Comparison of ENCODE assay signal across 24 mouse cellular contexts in the genomic region with DNA sequence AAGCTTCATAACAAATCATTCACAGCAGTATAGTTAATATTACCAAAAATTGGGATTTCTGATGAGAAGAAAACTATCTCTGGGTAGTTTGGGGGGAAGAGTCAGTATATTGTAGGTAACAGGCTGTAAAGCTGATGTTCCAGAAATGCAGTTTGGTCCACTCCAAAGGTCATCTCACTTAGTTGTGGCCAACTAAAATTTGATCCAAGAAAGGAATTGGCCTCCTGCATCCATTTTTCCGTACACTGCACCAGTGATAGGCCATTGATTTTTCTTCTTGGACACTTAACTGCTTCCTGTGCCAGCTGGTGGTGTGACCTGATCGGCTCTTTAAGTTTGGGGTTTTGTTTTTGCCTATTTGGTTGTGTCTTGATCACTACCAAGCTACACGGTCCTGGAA. TPM values are rescaled to one million over a fixed set of nuclear protein-coding genes. Genes with fewer than 3 reads are reported as not detected.
A peak's percentile ranks its signal among the peaks of the same experiment; 100 is the strongest.
DNase-seq lines count a peak whose midpoint lies in the region; ATAC-seq and TF ChIP-seq lines count a peak whose summit lies in the region.
"Had no signal": no experiment of that assay in that cellular context is flagged by ENCODE, and none has a peak within 500 bp of the region (broad histone marks: within the 10 kb centered on the region; RNA-seq: fewer than 3 reads in every experiment).

No protein-coding gene starts in this region.

- peaks cover 57% of the 10 kb centered on the region for H3K4me1 ChIP-seq in erythroblast, embryonic 14.5 days (ENCODE audit: control insufficient read depth)
- H3K4me1 ChIP-seq in intestine, embryonic 15.5 days (replicated peaks) = peaks cover 20% of the 10 kb centered on the region; the same call in 1 of the 2 replicates
- no peaks in the 10 kb centered on the region for H3K4me1 ChIP-seq in intestine, postnatal 0 days (replicated peaks; ENCODE audit: control insufficient read depth, insufficient read depth, low read length)
- peaks cover 13 to 20% of the 10 kb centered on the region in 2 experiments for H3K4me1 ChIP-seq in MEL (ENCODE audit: control insufficient read depth in 1 of 2, insufficient read depth in 2 of 2, low read length in 2 of 2)
- peaks cover 49% of the 10 kb centered on the region for H3K4me1 ChIP-seq in liver, embryonic 13.5 days (replicated peaks)

- TF ChIP-seq CTCF in intestine, postnatal 0 days (IDR thresholded peaks at IDR 0.05; ENCODE audit: low read depth) = no peak
- no peak for TF ChIP-seq CTCF in MEL (IDR thresholded peaks at IDR 0.05 in 2 of 3, conservative IDR thresholded peaks at IDR 0.05 in 1 of 3; ENCODE audit: control insufficient read depth in 1 of 3, insufficient read depth in 1 of 3, low read depth in 2 of 3, low read length in 3 of 3, poor library complexity in 1 of 3, severe bottlenecking in 1 of 3)

- no peak for TF ChIP-seq RAD21 in MEL (IDR thresholded peaks at IDR 0.05; ENCODE audit: low read depth, low read length)

- no peak for ATAC-seq in erythroblast, adult 5-6 weeks (replicated peaks; ENCODE audit: low FRiP score, poor library complexity, severe bottlenecking)
- ATAC-seq in intestine, embryonic 15.5 days = no peak
- ATAC-seq in intestine, postnatal 0 days = no peak
- no peak for ATAC-seq in liver, embryonic 13.5 days (ENCODE audit: low read depth)
- ATAC-seq in inflammation-experienced regulatory T-cells, adult 6 months = no peak
- ATAC-seq in erythroid progenitor cell, adult 5-6 weeks (replicated peaks; ENCODE audit: low FRiP score, poor library complexity, severe bottlenecking) = no peak
- ATAC-seq: CD4-positive, CD25-positive, alpha-beta regulatory T cell, adult 4 months; forebrain, postnatal 0 days had no signal

- H3K9ac ChIP-seq in intestine, embryonic 15.5 days = no peak overlapping the region
- H3K9ac ChIP-seq in intestine, postnatal 0 days (ENCODE audit: low read depth, low read length) = no peak overlapping the region
- peak overlapping the region; percentile 32; the same call in 1 of the 2 replicates for H3K9ac ChIP-seq in MEL (ENCODE audit: control insufficient read depth, low read depth, low read length, poor library complexity, severe bottlenecking)
- peak overlapping the region; percentile 59; the same call in 1 of the 2 replicates for H3K9ac ChIP-seq in liver, embryonic 13.5 days
- H3K9ac ChIP-seq: embryonic facial prominence, embryonic 15.5 days; forebrain, postnatal 0 days; hindbrain, embryonic 15.5 days; lung, embryonic 15.5 days had no signal

- H3K4me2 ChIP-seq in intestine, embryonic 15.5 days (replicated peaks) = no peak overlapping the region
- no peak overlapping the region for H3K4me2 ChIP-seq in intestine, postnatal 0 days (replicated peaks; ENCODE audit: low read depth)
- peak overlapping the region; percentile 93 for H3K4me2 ChIP-seq in liver, embryonic 13.5 days
- H3K4me2 ChIP-seq: embryonic facial prominence, embryonic 15.5 days; hindbrain, embryonic 15.5 days had no signal

- TF ChIP-seq POLR2A in MEL (IDR thresholded peaks at IDR 0.05; ENCODE audit: control insufficient read depth in 1 of 2, insufficient read depth in 1 of 2, low read depth in 1 of 2, low read length in 2 of 2, poor library complexity in 1 of 2) = no peak

- H3K27ac ChIP-seq in intestine, embryonic 15.5 days = peak overlapping the region; percentile 27; the same call in 1 of the 2 replicates
- no peak overlapping the region for H3K27ac ChIP-seq in intestine, postnatal 0 days (ENCODE audit: low read depth, low read length)
- peak overlapping the region; percentile 26 for H3K27ac ChIP-seq in MEL (ENCODE audit: control insufficient read depth, low read depth, low read length)
- H3K27ac ChIP-seq in liver, embryonic 13.5 days = peak overlapping the region; percentile 32; the same call in 1 of the 2 replicates
- H3K27ac ChIP-seq: embryonic facial prominence, embryonic 15.5 days; hindbrain, embryonic 15.5 days; lung, embryonic 15.5 days had no signal

- 59% methylated on average over 3 of the region's 3 CpGs for WGBS in intestine, embryonic 15.5 days
- 45% methylated on average over 3 of the region's 3 CpGs for WGBS in intestine, postnatal 0 days
- WGBS in liver, embryonic 13.5 days (ENCODE audit: insufficient replicate concordance) = 68% methylated on average over 3 of the region's 3 CpGs

- H3K4me3 ChIP-seq in erythroblast, embryonic 14.5 days (replicated peaks) = peak overlapping the region; percentile 15
- no peak overlapping the region for H3K4me3 ChIP-seq in intestine, embryonic 15.5 days (replicated peaks)
- no peak overlapping the region for H3K4me3 ChIP-seq in intestine, postnatal 0 days (ENCODE audit: low read depth, low read length)
- H3K4me3 ChIP-seq in MEL (ENCODE audit: control insufficient read depth in 1 of 2, insufficient read depth in 1 of 2, low read depth in 2 of 2, low read length in 2 of 2) = no peak overlapping the region
- peak overlapping the region; percentile 84 for H3K4me3 ChIP-seq in liver, embryonic 13.5 days (replicated peaks)
- H3K4me3 ChIP-seq: embryonic facial prominence, embryonic 15.5 days; hindbrain, embryonic 15.5 days; lung, embryonic 15.5 days had no signal

- H3K36me3 ChIP-seq in erythroblast, embryonic 14.5 days (ENCODE audit: control insufficient read depth) = peaks cover 56% of the 10 kb centered on the region
- peaks cover 6% of the 10 kb centered on the region for H3K36me3 ChIP-seq in intestine, embryonic 15.5 days
- peaks cover 19% of the 10 kb centered on the region for H3K36me3 ChIP-seq in intestine, postnatal 0 days (ENCODE audit: control insufficient read depth, insufficient read depth)
- peaks cover 13 to 42% of the 10 kb centered on the region in 2 experiments for H3K36me3 ChIP-seq in MEL (ENCODE audit: control insufficient read depth in 1 of 2, insufficient read depth in 2 of 2, low read length in 2 of 2)
- peaks cover 53% of the 10 kb centered on the region for H3K36me3 ChIP-seq in liver, embryonic 13.5 days

- no peaks in the 10 kb centered on the region for H3K27me3 ChIP-seq in erythroblast, embryonic 14.5 days (ENCODE audit: control insufficient read depth)
- H3K27me3 ChIP-seq in intestine, embryonic 15.5 days (replicated peaks) = no peaks in the 10 kb centered on the region
- no peaks in the 10 kb centered on the region for H3K27me3 ChIP-seq in intestine, postnatal 0 days (replicated peaks; ENCODE audit: control insufficient read depth, insufficient read depth, low read length)
- H3K27me3 ChIP-seq in MEL (ENCODE audit: control insufficient read depth in 1 of 2, insufficient read depth in 2 of 2, low read length in 2 of 2) = no peaks in the 10 kb centered on the region
- H3K27me3 ChIP-seq in liver, embryonic 13.5 days = no peaks in the 10 kb centered on the region
- H3K27me3 ChIP-seq: embryonic facial prominence, embryonic 15.5 days; hindbrain, embryonic 15.5 days; lung, embryonic 15.5 days had no signal

- peaks cover 53% of the 10 kb centered on the region for H3K79me2 ChIP-seq in MEL (ENCODE audit: control insufficient read depth, insufficient read depth, low read length, poor library complexity)

- H3K9me3 ChIP-seq in erythroblast, embryonic 14.5 days (ENCODE audit: control insufficient read depth, low read length) = no peaks in the 10 kb centered on the region
- no peaks in the 10 kb centered on the region for H3K9me3 ChIP-seq in intestine, embryonic 15.5 days
- H3K9me3 ChIP-seq in intestine, postnatal 0 days (ENCODE audit: control insufficient read depth) = no peaks in the 10 kb centered on the region
- no peaks in the 10 kb centered on the region for H3K9me3 ChIP-seq in MEL (replicated peaks; ENCODE audit: insufficient read depth, low read length)
- H3K9me3 ChIP-seq in liver, embryonic 13.5 days (replicated peaks) = no peaks in the 10 kb centered on the region
- H3K9me3 ChIP-seq: embryonic facial prominence, embryonic 15.5 days; hindbrain, embryonic 15.5 days; lung, embryonic 15.5 days had no signal

- no peak for TF ChIP-seq EP300 in MEL (IDR thresholded peaks at IDR 0.05; ENCODE audit: low read depth in 1 of 2, low read length in 2 of 2)

- no peak for DNase-seq in MEL (ENCODE audit: low read depth, low spot score)
- no peak for DNase-seq in liver, embryonic 13.5 days
- DNase-seq: adrenal gland, postnatal 25 days; cerebellum, adult 9-11 months; forebrain, postnatal 0 days; heart, adult 11 months; heart, postnatal 10 days; kidney, adult 9 months; midbrain, embryonic 14.5 days; right cerebral cortex, postnatal 4 days; thymus, postnatal 25 days had no signal

RNA-seq across cellular contexts. Expression of a gene that starts 2.4 kb away (rescaled TPM):
- 0.37 and 0.49 TPM in 2 replicates for polyA plus RNA-seq in erythroblast, embryonic 14.5 days (2012)
- total RNA-seq in erythroblast, adult 5-6 weeks (2015; ENCODE audit: low replicate concordance) = 9.8 and 13.3 TPM in 2 replicates
- 12.0 and 12.8 TPM in 2 replicates for total RNA-seq in erythroblast, adult 5-6 weeks (2017; ENCODE audit: low replicate concordance)
- polyA plus RNA-seq in intestine, embryonic 15.5 days (2015; fragmentation: Nextera tagmentation; extraction: Ambion mirVana) = 27.4 and 30.7 TPM in 2 replicates
- 6.5 and 7.3 TPM in 2 replicates for polyA plus RNA-seq in intestine, postnatal 0 days (2015; fragmentation: Nextera tagmentation; extraction: Ambion mirVana)
- 153 and 180 TPM in 2 replicates for total RNA-seq in MEL (2012; rRNA removed)
- polyA plus RNA-seq in MEL (2012; ENCODE audit: insufficient read depth in 1 of 2, insufficient read length in 2 of 2, low read depth in 1 of 2, low replicate concordance in 2 of 2, missing spikeins in 1 of 2) = 100 to 1,000 TPM; 103 to 110 TPM
- 38.5 and 45.7 TPM in 2 replicates for polyA plus RNA-seq in liver, embryonic 13.5 days (2015; fragmentation: Nextera tagmentation; extraction: Ambion mirVana)
- 10 to 100 TPM; 24.3 to 31.7 (median 27.8) TPM for polyA plus RNA-seq in inflammation-experienced regulatory T-cells, adult 6 months (2017; shearing (Covaris generic))
- total RNA-seq in erythroid progenitor cell, adult 5-6 weeks (2015; ENCODE audit: low replicate concordance) = 6.8 and 12.2 TPM in 2 replicates
- total RNA-seq in erythroid progenitor cell, adult 5-6 weeks (2017; ENCODE audit: low replicate concordance) = 15.1 and 17.4 TPM in 2 replicates

RNA-seq across cellular contexts. Expression of a gene that starts 2.7 kb away (rescaled TPM):
- 5.0 and 5.7 TPM in 2 replicates for polyA plus RNA-seq in erythroblast, embryonic 14.5 days (2012)
- total RNA-seq in erythroblast, adult 5-6 weeks (2015; ENCODE audit: low replicate concordance) = 72.1 and 74.2 TPM in 2 replicates
- total RNA-seq in erythroblast, adult 5-6 weeks (2017; ENCODE audit: low replicate concordance) = 55.9 and 80.4 TPM in 2 replicates
- polyA plus RNA-seq in intestine, embryonic 15.5 days (2015; fragmentation: Nextera tagmentation; extraction: Ambion mirVana) = 193 and 208 TPM in 2 replicates
- polyA plus RNA-seq in intestine, postnatal 0 days (2015; fragmentation: Nextera tagmentation; extraction: Ambion mirVana) = 44.3 and 44.9 TPM in 2 replicates
- total RNA-seq in MEL (2012; rRNA removed) = 434 TPM in 2 replicates
- 100 to 1,000 TPM; 222 to 266 TPM for polyA plus RNA-seq in MEL (2012; ENCODE audit: insufficient read depth in 1 of 2, insufficient read length in 2 of 2, low read depth in 1 of 2, low replicate concordance in 2 of 2, missing spikeins in 1 of 2)
- 216 and 252 TPM in 2 replicates for polyA plus RNA-seq in liver, embryonic 13.5 days (2015; fragmentation: Nextera tagmentation; extraction: Ambion mirVana)
- polyA plus RNA-seq in inflammation-experienced regulatory T-cells, adult 6 months (2017; shearing (Covaris generic)) = 100 to 1,000 TPM; 164 to 233 (median 183) TPM
- total RNA-seq in erythroid progenitor cell, adult 5-6 weeks (2015; ENCODE audit: low replicate concordance) = 105 and 119 TPM in 2 replicates
- 75.2 and 130 TPM in 2 replicates for total RNA-seq in erythroid progenitor cell, adult 5-6 weeks (2017; ENCODE audit: low replicate concordance)

RNA-seq across cellular contexts. Expression of a gene that starts 20.7 kb away (rescaled TPM):
- polyA plus RNA-seq in erythroblast, embryonic 14.5 days (2012) = 3.4 and 8.2 TPM in 2 replicates
- total RNA-seq in erythroblast, adult 5-6 weeks (2015; ENCODE audit: low replicate concordance) = 26.3 and 35.1 TPM in 2 replicates
- total RNA-seq in erythroblast, adult 5-6 weeks (2017; ENCODE audit: low replicate concordance) = 40.6 and 45.2 TPM in 2 replicates
- 79.6 and 84.8 TPM in 2 replicates for polyA plus RNA-seq in intestine, embryonic 15.5 days (2015; fragmentation: Nextera tagmentation; extraction: Ambion mirVana)
- polyA plus RNA-seq in intestine, postnatal 0 days (2015; fragmentation: Nextera tagmentation; extraction: Ambion mirVana) = 36.9 and 41.4 TPM in 2 replicates
- total RNA-seq in MEL (2012; rRNA removed) = 76.7 and 87.1 TPM in 2 replicates
- 100 to 1,000 TPM; 140 to 231 TPM for polyA plus RNA-seq in MEL (2012; ENCODE audit: insufficient read depth in 1 of 2, insufficient read length in 2 of 2, low read depth in 1 of 2, low replicate concordance in 2 of 2, missing spikeins in 1 of 2)
- polyA plus RNA-seq in liver, embryonic 13.5 days (2015; fragmentation: Nextera tagmentation; extraction: Ambion mirVana) = 54.6 and 55.9 TPM in 2 replicates
- polyA plus RNA-seq in inflammation-experienced regulatory T-cells, adult 6 months (2017; shearing (Covaris generic)) = 100 to 1,000 TPM; 121 to 153 (median 146) TPM
- total RNA-seq in erythroid progenitor cell, adult 5-6 weeks (2015; ENCODE audit: low replicate concordance) = 41.4 and 41.5 TPM in 2 replicates
- 28.4 and 102 TPM in 2 replicates for total RNA-seq in erythroid progenitor cell, adult 5-6 weeks (2017; ENCODE audit: low replicate concordance)

RNA-seq across cellular contexts. Expression of a gene that starts 48.5 kb away (rescaled TPM):
- 0.01 and 0.08 TPM in 2 replicates for polyA plus RNA-seq in erythroblast, embryonic 14.5 days (2012)
- total RNA-seq in erythroblast, adult 5-6 weeks (2015; ENCODE audit: low replicate concordance) = 4.2 TPM in 2 replicates
- 3.6 and 13.5 TPM in 2 replicates for total RNA-seq in erythroblast, adult 5-6 weeks (2017; ENCODE audit: low replicate concordance)
- polyA plus RNA-seq in intestine, embryonic 15.5 days (2015; fragmentation: Nextera tagmentation; extraction: Ambion mirVana) = 14.2 and 18.3 TPM in 2 replicates
- polyA plus RNA-seq in intestine, postnatal 0 days (2015; fragmentation: Nextera tagmentation; extraction: Ambion mirVana) = 4.1 and 7.5 TPM in 2 replicates
- total RNA-seq in MEL (2012; rRNA removed) = 23.4 and 26.5 TPM in 2 replicates
- 10 to 100 TPM in 1 of 2 experiments, not detected in 1; 20.7 TPM for polyA plus RNA-seq in MEL (2012; ENCODE audit: insufficient read depth in 1 of 2, insufficient read length in 2 of 2, low read depth in 1 of 2, low replicate concordance in 2 of 2, missing spikeins in 1 of 2)
- 6.4 and 10.1 TPM in 2 replicates for polyA plus RNA-seq in liver, embryonic 13.5 days (2015; fragmentation: Nextera tagmentation; extraction: Ambion mirVana)
- 10 to 100 TPM; 12.1 to 19.8 (median 13.9) TPM for polyA plus RNA-seq in inflammation-experienced regulatory T-cells, adult 6 months (2017; shearing (Covaris generic))
- 2.5 and 24.9 TPM in 2 replicates for total RNA-seq in erythroid progenitor cell, adult 5-6 weeks (2015; ENCODE audit: low replicate concordance)
- total RNA-seq in erythroid progenitor cell, adult 5-6 weeks (2017; ENCODE audit: low replicate concordance) = 6.3 and 12.6 TPM in 2 replicates

RNA-seq across cellular contexts. Expression of a gene that starts 50.1 kb away (rescaled TPM):
- polyA plus RNA-seq in erythroblast, embryonic 14.5 days (2012) = not detected in 2 replicates
- total RNA-seq in erythroblast, adult 5-6 weeks (2015; ENCODE audit: low replicate concordance) = not detected in 2 replicates
- total RNA-seq in erythroblast, adult 5-6 weeks (2017; ENCODE audit: low replicate concordance) = not detected in 2 replicates
- 0.29 TPM in 1 of 2 replicates, not detected in the other for polyA plus RNA-seq in intestine, embryonic 15.5 days (2015; fragmentation: Nextera tagmentation; extraction: Ambion mirVana)
- not detected in 2 replicates for polyA plus RNA-seq in intestine, postnatal 0 days (2015; fragmentation: Nextera tagmentation; extraction: Ambion mirVana)
- total RNA-seq in MEL (2012; rRNA removed) = 0.85 and 1.7 TPM in 2 replicates
- polyA plus RNA-seq in MEL (2012; ENCODE audit: insufficient read depth in 1 of 2, insufficient read length in 2 of 2, low read depth in 1 of 2, low replicate concordance in 2 of 2, missing spikeins in 1 of 2) = 1 to 10 TPM in 1 of 2 experiments, not detected in 1; 1.6 TPM
- polyA plus RNA-seq in liver, embryonic 13.5 days (2015; fragmentation: Nextera tagmentation; extraction: Ambion mirVana) = 0.32 TPM in 1 of 2 replicates, not detected in the other
- polyA plus RNA-seq in inflammation-experienced regulatory T-cells, adult 6 months (2017; shearing (Covaris generic)) = not detected
- total RNA-seq in erythroid progenitor cell, adult 5-6 weeks (2015; ENCODE audit: low replicate concordance) = not detected in 2 replicates
- not detected in 2 replicates for total RNA-seq in erythroid progenitor cell, adult 5-6 weeks (2017; ENCODE audit: low replicate concordance)
- total RNA-seq: forebrain, postnatal 0 days; gastrocnemius, adult 18-20 months; heart, postnatal 10 days; layer of hippocampus, postnatal 14 days; left cerebral cortex, postnatal 36 days had no signal
- polyA plus RNA-seq: CD4-positive, CD25-positive, alpha-beta regulatory T cell, adult 4 months; embryonic facial prominence, embryonic 15.5 days; forebrain, postnatal 0 days; hindbrain, embryonic 15.5 days; midbrain, embryonic 14.5 days had no signal

Comparison
In these comparisons a context has a peak if more than half of its experiments do, and no peak if none do; other contexts are left out.
1. H3K4me3 ChIP-seq: peak in erythroblast, embryonic 14.5 days (single experiment) and liver, embryonic 13.5 days (single experiment); none in intestine, embryonic 15.5 days (single experiment), intestine, postnatal 0 days (single experiment) and MEL (0 of 2).
2. H3K9ac ChIP-seq: peak in MEL (single experiment) and liver, embryonic 13.5 days (single experiment); none in intestine, embryonic 15.5 days (single experiment) and intestine, postnatal 0 days (single experiment).